Mouse (Mus musculus): Measurements from ENCODE around the gene Ndufa13. TPM values are rescaled to one million over a fixed set of nuclear protein-coding genes. Genes with fewer than 3 reads are reported as not detected.

The Ndufa13 gene
- polyA plus RNA-seq, 1 experiment from 2014 or later, result 209 TPM

- no peak overlapping the region for H3K4me3 ChIP-seq (replicated peaks)
- 95% methylated on average over 10 of the region's 10 CpGs for WGBS
- H3K27ac ChIP-seq (replicated peaks), result no peak overlapping the region
- no peak overlapping the region for H3K4me2 ChIP-seq
- no peaks in the 10 kb centered on the region for H3K9me3 ChIP-seq (replicated peaks)
- H3K27me3 ChIP-seq (replicated peaks), result no peaks in the 10 kb centered on the region
- ATAC-seq (ENCODE audit: low FRiP score), result no peak
- no peak overlapping the region for H3K9ac ChIP-seq (replicated peaks)
- H3K36me3 ChIP-seq, result peaks cover 5% of the 10 kb centered on the region; the same call in 1 of the 2 replicates
- no peaks in the 10 kb centered on the region for H3K4me1 ChIP-seq
These were observed 48.5 kb downstream of the Ndufa13 start for GRCm38 (mm10) chr8:69853869-69854268.

GRCm38 (mm10) chr8:69850926-69851506 is 51.3 kb downstream of the Ndufa13 start:
- Histone ChIP-seq H3K9ac (replicated peaks) (no peak overlapping the region), H3K27ac (replicated peaks) (no peak overlapping the region), H3K4me1 (no peaks in the 10 kb centered on the region), H3K9me3 (replicated peaks) (no peaks in the 10 kb centered on the region), H3K36me3 (peaks cover 5% of the 10 kb centered on the region; the same call in 1 of the 2 replicates), H3K4me2 (no peak overlapping the region), H3K4me3 (replicated peaks) (no peak overlapping the region), H3K27me3 (replicated peaks) (no peaks in the 10 kb centered on the region)
- WGBS, result 84% methylated on average over 7 of the region's 7 CpGs
- ATAC-seq (ENCODE audit: low FRiP score), result no peak

- WGBS, result 38% methylated on average over 3 of the region's 3 CpGs
- Histone ChIP-seq H3K4me1 (no peaks in the 10 kb centered on the region), H3K4me2 (no peak overlapping the region), H3K4me3 (replicated peaks) (no peak overlapping the region), H3K36me3 (peaks cover 5% of the 10 kb centered on the region; the same call in 1 of the 2 replicates), H3K9ac (replicated peaks) (no peak overlapping the region), H3K9me3 (replicated peaks) (no peaks in the 10 kb centered on the region), H3K27ac (replicated peaks) (no peak overlapping the region), H3K27me3 (replicated peaks) (no peaks in the 10 kb centered on the region)
- no peak for ATAC-seq (ENCODE audit: low FRiP score)
These were observed 52.5 kb downstream of the Ndufa13 start for GRCm38 (mm10) chr8:69849899-69850298.

- peaks cover 5% of the 10 kb centered on the region; the same call in 1 of the 2 replicates for H3K36me3 ChIP-seq
- H3K4me2 ChIP-seq, result no peak overlapping the region
- H3K27me3 ChIP-seq (replicated peaks), result no peaks in the 10 kb centered on the region
- no peak overlapping the region for H3K27ac ChIP-seq (replicated peaks)
- H3K9me3 ChIP-seq (replicated peaks), result no peaks in the 10 kb centered on the region
- H3K9ac ChIP-seq (replicated peaks), result no peak overlapping the region
- ATAC-seq (ENCODE audit: low FRiP score), result no peak
- H3K4me3 ChIP-seq (replicated peaks), result no peak overlapping the region
- WGBS, result 96% methylated on average over 8 of the region's 8 CpGs
- no peaks in the 10 kb centered on the region for H3K4me1 ChIP-seq
These were observed 53.4 kb downstream of the Ndufa13 start for GRCm38 (mm10) chr8:69848951-69849350.

DNA sequence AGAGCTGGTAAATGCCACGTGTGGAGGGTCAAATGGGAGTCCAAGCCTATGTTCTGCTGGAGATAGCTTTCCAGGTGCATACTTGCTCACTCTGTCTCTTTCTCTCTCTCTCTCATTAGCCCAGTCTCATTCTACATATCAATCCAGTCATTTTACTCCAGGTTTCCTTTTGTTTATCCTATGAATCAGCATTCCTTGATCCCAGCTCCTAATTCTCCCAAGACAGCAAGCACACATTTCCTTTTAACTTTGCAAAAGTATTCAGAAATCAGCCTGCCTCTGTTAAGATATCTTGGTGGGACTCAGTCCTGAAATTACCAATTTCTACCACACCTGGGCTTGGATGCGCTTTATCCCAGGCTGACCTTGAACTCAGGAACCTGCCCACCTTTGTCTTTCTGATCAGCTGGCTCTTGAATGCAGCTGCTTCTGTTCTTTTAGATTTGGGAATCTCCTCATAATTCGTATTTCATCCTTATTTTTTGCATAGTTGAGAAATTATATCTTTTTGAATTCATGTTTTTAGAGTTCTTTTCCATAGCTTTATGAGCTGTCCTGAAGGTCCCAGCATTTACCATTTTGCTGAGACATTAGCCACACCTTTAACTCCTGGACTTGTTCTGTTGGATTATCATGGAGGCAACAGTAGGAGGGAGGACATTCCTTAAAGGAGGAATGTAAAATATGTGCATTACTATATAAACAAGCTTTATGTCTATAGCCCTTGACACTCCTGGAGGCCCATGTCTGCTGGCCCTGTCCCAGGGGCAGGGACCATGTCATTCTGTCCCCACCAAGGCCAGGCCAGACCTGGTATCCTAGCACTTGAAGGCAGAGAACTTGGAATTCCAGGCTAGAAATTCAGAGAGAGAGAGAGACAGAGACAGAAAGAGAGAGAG is 54.9 kb downstream of the Ndufa13 start:
- Histone ChIP-seq H3K27me3 (replicated peaks) (no peaks in the 10 kb centered on the region), H3K27ac (replicated peaks) (no peak overlapping the region), H3K4me1 (no peaks in the 10 kb centered on the region), H3K36me3 (peaks cover 5% of the 10 kb centered on the region; the same call in 1 of the 2 replicates), H3K4me3 (replicated peaks) (no peak overlapping the region), H3K4me2 (no peak overlapping the region), H3K9ac (replicated peaks) (no peak overlapping the region), H3K9me3 (replicated peaks) (no peaks in the 10 kb centered on the region)
- no peak for ATAC-seq (ENCODE audit: low FRiP score)
- WGBS, result 85% methylated on average over 3 of the region's 3 CpGs

Other genes with a start within 250 kb of the Ndufa13 start
- 2.0 and 2.7 TPM in 2 replicates for gene Zfp964, start 248.1 kb downstream of the Ndufa13 start, polyA plus RNA-seq (2015; fragmentation: Nextera tagmentation; extraction: Ambion mirVana)
- 23.9 and 25.2 TPM in 2 replicates for gene Zfp869, start 191.8 kb downstream of the Ndufa13 start, polyA plus RNA-seq (2015; fragmentation: Nextera tagmentation; extraction: Ambion mirVana)
- 6.7 and 8.1 TPM in 2 replicates for gene Zfp963, start 152.6 kb downstream of the Ndufa13 start, polyA plus RNA-seq (2015; fragmentation: Nextera tagmentation; extraction: Ambion mirVana)
- 2.2 TPM in 1 of 2 replicates, not detected in the other for gene Gm20422, start 127.7 kb downstream of the Ndufa13 start, polyA plus RNA-seq (2015; fragmentation: Nextera tagmentation; extraction: Ambion mirVana)
- gene Atp13a1, start 111.4 kb downstream of the Ndufa13 start, polyA plus RNA-seq (2015; fragmentation: Nextera tagmentation; extraction: Ambion mirVana), result 50.3 and 50.5 TPM in 2 replicates
- gene Zfp866, start 111.4 kb downstream of the Ndufa13 start, polyA plus RNA-seq (2015; fragmentation: Nextera tagmentation; extraction: Ambion mirVana), result 35.8 and 36.7 TPM in 2 replicates
- 30.6 and 31.5 TPM in 2 replicates for gene Gmip, start 93.9 kb downstream of the Ndufa13 start, polyA plus RNA-seq (2015; fragmentation: Nextera tagmentation; extraction: Ambion mirVana)
- gene Lpar2, start 80.1 kb downstream of the Ndufa13 start, polyA plus RNA-seq (2015; fragmentation: Nextera tagmentation; extraction: Ambion mirVana), result 0.63 TPM in 2 replicates
- 52.6 and 61.2 TPM in 2 replicates for gene Pbx4, start 70.1 kb downstream of the Ndufa13 start, polyA plus RNA-seq (2015; fragmentation: Nextera tagmentation; extraction: Ambion mirVana)
- 5.3 and 6.0 TPM in 2 replicates for gene Cilp2, start 14.9 kb downstream of the Ndufa13 start, polyA plus RNA-seq (2015; fragmentation: Nextera tagmentation; extraction: Ambion mirVana)
- gene Tssk6, start 374 bp downstream of the Ndufa13 start, polyA plus RNA-seq (2015; fragmentation: Nextera tagmentation; extraction: Ambion mirVana), result 4.3 TPM in 2 replicates
- 11.8 and 15.6 TPM in 2 replicates for gene Yjefn3, start 154 bp upstream of the Ndufa13 start, polyA plus RNA-seq (2015; fragmentation: Nextera tagmentation; extraction: Ambion mirVana)
- gene Gatad2a, start 93.8 kb upstream of the Ndufa13 start, polyA plus RNA-seq (2015; fragmentation: Nextera tagmentation; extraction: Ambion mirVana), result 24.8 and 24.9 TPM in 2 replicates
- 63.3 and 65.6 TPM in 2 replicates for gene Mau2, start 140.2 kb upstream of the Ndufa13 start, polyA plus RNA-seq (2015; fragmentation: Nextera tagmentation; extraction: Ambion mirVana)
- gene Sugp1, start 140.3 kb upstream of the Ndufa13 start, polyA plus RNA-seq (2015; fragmentation: Nextera tagmentation; extraction: Ambion mirVana), result 57.2 and 57.5 TPM in 2 replicates
- 1.4 and 2.0 TPM in 2 replicates for gene Tm6sf2, start 170.4 kb upstream of the Ndufa13 start, polyA plus RNA-seq (2015; fragmentation: Nextera tagmentation; extraction: Ambion mirVana)
- 1.5 and 1.6 TPM in 2 replicates for gene Hapln4, start 180.9 kb upstream of the Ndufa13 start, polyA plus RNA-seq (2015; fragmentation: Nextera tagmentation; extraction: Ambion mirVana)
- gene Ncan, start 218.3 kb upstream of the Ndufa13 start, polyA plus RNA-seq (2015; fragmentation: Nextera tagmentation; extraction: Ambion mirVana), result 160 and 169 TPM in 2 replicates
- gene Nr2c2ap, start 228.8 kb upstream of the Ndufa13 start, polyA plus RNA-seq (2015; fragmentation: Nextera tagmentation; extraction: Ambion mirVana), result 47.2 and 49.0 TPM in 2 replicates
- gene Rfxank, start 236.6 kb upstream of the Ndufa13 start, polyA plus RNA-seq (2015; fragmentation: Nextera tagmentation; extraction: Ambion mirVana), result 12.3 and 14.6 TPM in 2 replicates
- 60.8 and 62.6 TPM in 2 replicates for gene Borcs8, start 236.9 kb upstream of the Ndufa13 start, polyA plus RNA-seq (2015; fragmentation: Nextera tagmentation; extraction: Ambion mirVana)
- 1.4 and 1.5 TPM in 2 replicates for gene Mef2b, start 237.2 kb upstream of the Ndufa13 start, polyA plus RNA-seq (2015; fragmentation: Nextera tagmentation; extraction: Ambion mirVana)